Mouse (Mus musculus): ENCODE measurements around the gene Aftph. TPM values are rescaled to one million over a fixed set of nuclear protein-coding genes. Genes with fewer than 3 reads are reported as not detected.

Gene Aftph
- polyA plus RNA-seq, 1 experiment, result 41.0 TPM

DNA sequence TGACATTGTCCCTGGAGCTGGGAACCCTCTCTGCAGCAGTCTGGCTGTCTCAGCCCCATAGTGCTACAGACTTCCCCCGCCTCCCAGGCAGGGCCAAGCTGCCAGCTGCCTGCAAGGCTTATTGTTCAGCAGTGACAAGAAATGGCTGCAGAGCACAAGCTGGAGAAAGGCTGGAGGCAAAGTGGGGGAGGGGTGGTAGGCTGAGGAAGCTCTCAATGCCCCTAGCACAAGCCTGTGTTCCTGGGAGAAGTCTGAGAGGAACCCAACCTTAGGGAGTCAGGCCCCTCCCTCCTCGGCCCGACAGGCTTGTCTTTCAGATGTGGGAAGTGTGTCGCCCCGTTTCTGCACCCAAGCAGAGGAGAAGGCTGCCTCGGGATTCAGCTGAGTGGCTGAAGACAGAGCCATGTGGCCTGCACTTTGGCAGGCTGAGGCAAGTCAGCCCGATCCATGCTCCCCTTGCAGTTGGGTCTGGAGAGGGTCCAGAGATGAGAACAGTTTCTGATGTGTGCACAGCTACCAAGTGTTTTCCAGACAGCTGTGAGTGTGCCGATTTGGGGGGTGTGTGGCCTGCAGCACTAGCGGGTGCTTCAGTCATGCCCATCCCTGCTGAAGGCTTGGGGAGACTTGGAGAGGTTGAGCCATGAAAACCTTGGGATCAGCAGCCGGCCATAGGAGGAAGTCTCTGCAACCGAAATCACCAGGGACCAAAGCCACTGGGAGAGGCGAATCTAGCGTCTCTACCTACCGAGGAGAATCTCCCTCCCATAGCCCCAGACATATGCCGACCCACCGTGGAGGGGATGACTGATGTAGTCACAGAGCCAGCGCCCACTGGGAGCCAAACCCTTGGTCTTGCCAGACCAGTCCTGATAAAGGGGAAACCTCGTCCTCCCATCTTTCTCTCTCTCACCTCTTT, 85.3 kb downstream of the Aftph start:
- DNase-seq, result no peak
- 30% methylated on average over 18 of the region's 18 CpGs for WGBS
- H3K4me3 ChIP-seq (replicated peaks; ENCODE audit: extremely low read depth, low read depth, low read length), result no peak overlapping the region
- H3K4me1 ChIP-seq (ENCODE audit: control insufficient read depth, insufficient read depth, low read length), result no peaks in the 10 kb centered on the region; the same call in 1 of the 2 replicates
- TF ChIP-seq CTCF (IDR thresholded peaks at IDR 0.05; ENCODE audit: insufficient read depth, low read length), result no peak
- no peak for TF ChIP-seq POLR2A (IDR thresholded peaks at IDR 0.05; ENCODE audit: borderline replicate concordance, extremely low read depth, low read depth, low read length)

DNA sequence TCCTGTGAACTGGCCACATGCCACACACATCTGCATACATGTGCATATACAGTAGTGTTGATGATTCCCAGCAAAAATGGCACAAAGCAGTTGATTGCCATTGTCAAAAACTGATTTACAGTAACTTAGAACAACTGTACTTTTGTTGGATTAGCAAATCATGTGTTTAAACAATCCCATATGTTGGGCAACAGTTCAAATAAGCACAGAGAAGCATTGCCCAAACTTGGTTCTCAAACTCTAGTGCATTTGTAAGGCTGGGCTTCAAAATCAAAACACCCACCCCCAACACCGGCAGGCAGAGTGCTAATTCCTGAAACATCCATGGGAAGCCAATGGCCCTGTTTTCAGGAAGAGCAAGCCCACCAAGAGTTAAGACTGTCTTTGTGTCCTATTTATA, 90.2 kb downstream of the Aftph start:
- TF ChIP-seq POLR2A (IDR thresholded peaks at IDR 0.05; ENCODE audit: borderline replicate concordance, extremely low read depth, low read depth, low read length) (no peak), CTCF (IDR thresholded peaks at IDR 0.05; ENCODE audit: insufficient read depth, low read length) (no peak)
- DNase-seq, result no peak
- Histone ChIP-seq H3K4me3 (replicated peaks; ENCODE audit: extremely low read depth, low read depth, low read length) (no peak overlapping the region), H3K4me1 (ENCODE audit: control insufficient read depth, insufficient read depth, low read length) (peaks cover 3% of the 10 kb centered on the region; the same call in 1 of the 2 replicates)
- WGBS, result 43% methylated on average over 1 of the region's 1 CpGs

DNA sequence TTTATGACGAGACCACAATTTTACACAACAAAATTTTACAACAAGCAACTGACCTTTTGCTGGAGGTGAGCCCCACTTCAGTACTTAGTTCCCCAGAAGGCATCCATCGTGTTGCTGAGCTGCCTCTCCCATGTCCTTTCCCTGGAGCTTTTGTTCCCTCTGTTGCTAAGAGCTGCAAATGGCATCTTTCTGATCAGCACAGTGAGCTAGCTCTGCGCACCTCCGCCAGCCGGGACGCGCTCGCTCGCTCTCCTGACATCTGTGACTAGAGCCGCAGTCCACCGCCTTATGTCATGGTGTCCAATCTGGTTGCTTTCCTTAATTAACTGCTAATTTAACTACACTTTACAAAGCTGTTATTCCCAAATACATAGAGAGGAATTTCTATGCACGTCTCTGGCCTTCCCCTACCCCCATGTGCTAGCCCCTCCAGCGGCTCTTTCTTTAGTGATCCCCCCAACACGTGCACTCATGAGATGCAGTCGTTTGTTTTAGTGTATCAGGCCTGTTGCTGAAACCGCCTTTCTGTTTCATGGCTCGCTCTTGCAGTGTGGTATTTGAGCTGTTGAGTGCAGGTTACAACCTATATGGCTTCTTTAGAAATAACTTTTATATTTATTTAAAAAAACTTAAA, 91.3 kb downstream of the Aftph start:
- Histone ChIP-seq H3K4me3 (replicated peaks; ENCODE audit: extremely low read depth, low read depth, low read length) (no peak overlapping the region), H3K4me1 (ENCODE audit: control insufficient read depth, insufficient read depth, low read length) (peaks cover 8% of the 10 kb centered on the region)
- WGBS, result 92% methylated on average over 17 of the region's 17 CpGs
- no peak for DNase-seq
- TF ChIP-seq CTCF (IDR thresholded peaks at IDR 0.05; ENCODE audit: insufficient read depth, low read length) (no peak), POLR2A (IDR thresholded peaks at IDR 0.05; ENCODE audit: borderline replicate concordance, extremely low read depth, low read depth, low read length) (no peak)

DNA sequence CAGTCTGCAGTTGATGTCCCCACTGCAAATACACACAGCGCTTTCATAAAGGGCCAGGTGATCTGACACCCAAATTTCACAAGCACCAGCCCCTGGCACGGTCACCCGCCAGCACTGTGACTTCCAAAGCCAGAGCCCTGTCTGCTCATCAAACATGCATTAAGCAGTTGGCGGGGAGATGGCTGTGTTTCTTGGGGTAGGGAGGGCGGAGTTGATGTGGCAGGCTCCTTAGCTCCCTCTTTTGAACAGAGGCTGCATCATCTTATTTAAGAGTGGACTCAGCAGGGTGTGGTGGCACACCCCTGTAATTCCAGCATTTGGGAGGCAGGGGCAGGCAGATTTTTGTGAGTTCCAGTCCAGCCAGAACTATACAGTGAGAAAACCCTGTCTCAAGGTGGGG, 91.9 kb downstream of the Aftph start:
- no peak overlapping the region for H3K4me3 ChIP-seq (replicated peaks; ENCODE audit: extremely low read depth, low read depth, low read length)
- WGBS, result 80% methylated on average over 5 of the region's 5 CpGs
- no peak for TF ChIP-seq CTCF (IDR thresholded peaks at IDR 0.05; ENCODE audit: insufficient read depth, low read length)
- TF ChIP-seq POLR2A (IDR thresholded peaks at IDR 0.05; ENCODE audit: borderline replicate concordance, extremely low read depth, low read depth, low read length), result no peak
- peaks cover 8% of the 10 kb centered on the region for H3K4me1 ChIP-seq (ENCODE audit: control insufficient read depth, insufficient read depth, low read length)
- no peak for DNase-seq

DNA sequence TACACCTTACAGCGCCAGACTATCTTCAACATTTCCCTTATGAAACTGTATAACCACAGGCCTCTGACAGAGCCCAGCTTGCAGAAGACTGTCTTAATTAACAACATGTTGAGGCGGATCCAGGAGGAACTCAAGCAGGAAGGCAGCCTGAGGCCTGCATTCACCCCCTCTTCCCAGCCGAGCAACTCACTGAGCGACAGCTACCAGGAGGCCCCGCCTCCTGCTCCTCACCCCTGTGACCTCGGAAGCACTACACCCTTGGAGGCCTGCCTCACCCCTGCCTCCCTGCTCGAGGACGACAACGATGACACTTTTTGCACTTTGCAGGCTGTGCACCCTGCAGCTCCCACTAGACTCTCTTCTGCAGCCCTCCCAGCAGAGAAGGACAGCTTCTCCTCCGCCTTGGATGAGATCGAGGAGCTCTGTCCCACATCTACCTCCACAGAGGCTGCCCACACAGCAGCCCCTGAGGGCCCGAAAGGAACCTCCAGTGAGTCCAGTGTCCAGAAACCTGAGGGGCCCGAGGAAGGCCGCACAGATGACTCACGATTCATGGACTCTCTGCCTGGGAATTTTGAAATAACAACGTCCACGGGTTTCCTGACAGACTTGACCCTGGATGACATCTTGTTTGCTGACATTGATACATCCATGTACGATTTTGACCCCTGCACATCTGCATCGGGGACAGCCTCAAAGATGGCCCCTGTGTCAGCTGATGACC, 93.3 kb downstream of the Aftph start:
- DNase-seq, result no peak
- TF ChIP-seq POLR2A (IDR thresholded peaks at IDR 0.05; ENCODE audit: borderline replicate concordance, extremely low read depth, low read depth, low read length) (no peak), CTCF (IDR thresholded peaks at IDR 0.05; ENCODE audit: insufficient read depth, low read length) (no peak)
- no peak overlapping the region for H3K4me3 ChIP-seq (replicated peaks; ENCODE audit: extremely low read depth, low read depth, low read length)
- 50% methylated on average over 19 of the region's 19 CpGs for WGBS
- H3K4me1 ChIP-seq (ENCODE audit: control insufficient read depth, insufficient read depth, low read length), result peaks cover 8% of the 10 kb centered on the region

DNA sequence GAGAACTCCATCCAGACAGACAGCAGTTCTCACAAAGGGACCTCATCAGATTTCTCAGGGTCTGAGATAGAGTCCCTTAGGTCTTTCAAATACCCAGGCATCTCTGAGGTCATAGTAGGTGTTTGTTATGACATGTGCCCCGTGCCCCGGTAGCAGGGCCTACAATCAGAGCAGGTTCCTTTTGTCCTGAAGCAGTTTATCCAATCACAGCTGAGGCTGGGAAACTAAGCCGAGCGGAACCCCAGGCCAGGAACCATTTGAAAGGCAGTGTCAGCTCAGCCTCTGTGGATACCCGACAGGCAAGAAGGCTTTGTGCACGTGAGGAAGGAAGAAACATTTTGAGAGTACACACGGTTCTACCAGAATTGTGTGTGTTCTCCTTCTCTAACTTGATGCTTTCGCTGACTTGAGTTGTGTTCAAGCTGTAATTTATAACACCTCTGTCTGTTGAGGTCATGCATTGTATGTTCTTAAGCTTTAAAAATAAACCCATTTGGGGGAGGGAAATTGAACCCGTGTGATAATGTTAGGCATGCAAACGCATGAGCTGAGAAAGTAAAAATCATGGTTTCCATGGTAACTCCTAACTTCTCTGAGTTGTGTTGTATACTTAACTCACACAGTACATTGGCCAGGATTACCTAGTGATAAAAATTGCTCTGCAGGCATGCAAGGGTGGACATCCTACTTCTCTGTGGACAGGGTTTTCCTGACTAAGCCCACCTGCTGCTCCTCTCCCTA, 94.2 kb downstream of the Aftph start:
- DNase-seq, result no peak
- Histone ChIP-seq H3K4me3 (replicated peaks; ENCODE audit: extremely low read depth, low read depth, low read length) (no peak overlapping the region), H3K4me1 (ENCODE audit: control insufficient read depth, insufficient read depth, low read length) (peaks cover 8% of the 10 kb centered on the region)
- 51% methylated on average over 10 of the region's 10 CpGs for WGBS
- TF ChIP-seq CTCF (IDR thresholded peaks at IDR 0.05; ENCODE audit: insufficient read depth, low read length), result no peak
- no peak for TF ChIP-seq POLR2A (IDR thresholded peaks at IDR 0.05; ENCODE audit: borderline replicate concordance, extremely low read depth, low read depth, low read length)

DNA sequence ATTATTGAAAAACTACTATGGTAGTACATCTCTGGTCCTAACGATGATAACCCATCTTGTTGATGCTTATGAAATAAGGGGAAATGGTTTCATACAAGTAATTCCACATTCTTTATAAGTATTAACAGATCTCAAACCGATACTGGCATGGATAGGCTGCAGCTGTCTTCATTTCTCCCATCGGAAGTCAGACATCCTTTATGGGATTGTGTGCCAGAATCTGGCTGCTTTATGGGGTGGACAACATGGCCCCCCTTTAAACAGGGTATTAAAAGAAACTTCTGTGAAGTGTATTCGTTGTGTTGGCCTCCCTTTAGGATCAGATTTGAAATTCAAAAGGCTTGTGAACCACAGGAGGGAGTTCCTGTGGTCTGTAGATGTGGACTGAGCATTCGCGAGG, 95.2 kb downstream of the Aftph start:
- Histone ChIP-seq H3K4me1 (ENCODE audit: control insufficient read depth, insufficient read depth, low read length) (peaks cover 8% of the 10 kb centered on the region), H3K4me3 (replicated peaks; ENCODE audit: extremely low read depth, low read depth, low read length) (no peak overlapping the region)
- no peak for TF ChIP-seq POLR2A (IDR thresholded peaks at IDR 0.05; ENCODE audit: borderline replicate concordance, extremely low read depth, low read depth, low read length)
- TF ChIP-seq CTCF (IDR thresholded peaks at IDR 0.05; ENCODE audit: insufficient read depth, low read length), result no peak
- no peak for DNase-seq
- 60% methylated on average over 6 of the region's 6 CpGs for WGBS

DNA sequence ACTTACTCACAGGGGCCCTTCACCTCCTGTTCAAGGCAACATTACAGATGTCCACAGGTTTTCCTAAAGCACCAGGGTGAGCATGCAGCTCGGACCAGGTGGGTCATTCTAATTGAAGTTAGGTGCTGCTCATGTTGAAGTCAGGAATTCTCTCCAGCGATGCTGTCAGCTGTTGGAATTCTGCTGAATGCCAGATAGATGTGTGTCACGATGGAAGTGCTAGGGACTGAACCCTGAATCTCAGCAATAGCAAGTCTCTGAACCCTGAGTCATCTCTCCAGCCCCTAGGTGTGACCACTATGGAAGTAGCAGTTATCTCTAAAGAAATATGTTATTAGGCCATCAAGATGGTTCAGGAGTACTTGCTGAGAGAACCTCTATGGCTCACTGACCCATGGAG, 95.9 kb downstream of the Aftph start:
- 66% methylated on average over 3 of the region's 3 CpGs for WGBS
- TF ChIP-seq POLR2A (IDR thresholded peaks at IDR 0.05; ENCODE audit: borderline replicate concordance, extremely low read depth, low read depth, low read length) (no peak), CTCF (IDR thresholded peaks at IDR 0.05; ENCODE audit: insufficient read depth, low read length) (no peak)

DNA sequence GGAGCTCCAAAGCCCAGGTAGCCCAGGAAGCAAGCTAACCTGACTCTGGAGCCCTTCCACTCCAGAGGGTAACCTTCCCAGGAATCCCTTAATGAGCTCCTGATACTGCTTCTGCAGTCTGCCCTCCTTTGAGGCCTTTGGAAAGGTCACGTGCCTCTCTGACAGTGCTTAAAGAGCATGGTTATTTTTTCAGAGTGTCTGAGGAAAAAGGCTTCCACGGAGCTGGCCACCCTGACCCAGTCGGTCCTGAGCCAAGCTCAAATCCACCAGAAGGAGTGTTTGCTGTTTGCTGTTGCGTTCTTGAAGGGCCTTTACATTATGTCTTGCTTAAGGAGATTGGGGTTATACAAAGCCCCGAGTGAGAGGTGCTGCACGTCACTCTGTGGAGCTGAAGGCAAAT, 96.5 kb downstream of the Aftph start:
- TF ChIP-seq CTCF (IDR thresholded peaks at IDR 0.05; ENCODE audit: insufficient read depth, low read length), result no peak
- TF ChIP-seq POLR2A (IDR thresholded peaks at IDR 0.05; ENCODE audit: borderline replicate concordance, extremely low read depth, low read depth, low read length), result no peak
- H3K4me1 ChIP-seq (ENCODE audit: control insufficient read depth, insufficient read depth, low read length), result peaks cover 13% of the 10 kb centered on the region
- H3K4me3 ChIP-seq (replicated peaks; ENCODE audit: extremely low read depth, low read depth, low read length), result no peak overlapping the region
- no peak for DNase-seq
- WGBS, result 42% methylated on average over 6 of the region's 6 CpGs

More for the DNA sequence above, 95.9 kb downstream of the Aftph start:
- Histone ChIP-seq H3K4me3 (replicated peaks; ENCODE audit: extremely low read depth, low read depth, low read length) (no peak overlapping the region), H3K4me1 (ENCODE audit: control insufficient read depth, insufficient read depth, low read length) (peaks cover 9% of the 10 kb centered on the region)
- no peak for DNase-seq
